Mouse (Mus musculus) lung, postnatal 0 days (tissue): Measurements from ENCODE around the gene Cplx3. TPM values are rescaled to one million over a fixed set of nuclear protein-coding genes. Genes with fewer than 3 reads are reported as not detected.

Source experiments
- ATAC-seq: fragments of 200-750 bp; cut with Nextera tagmentation; 2 replicates; pipeline ENCODE4 v1.8.0; 2017; ENCODE audit warnings: moderate library complexity
- DNase-seq: peaks from one replicate; pipeline ENCODE4 v3.0.0-alpha.2; 2016; ENCODE audit warnings: low spot score
- H3K27ac ChIP-seq: fragments of 300-500 bp; sonication (generic); 2 replicates; pipeline ENCODE4 v1.5.1; 2014; ENCODE audit warnings: antibody characterized with exemption, mild to moderate bottlenecking, low read length, mixed read lengths
- H3K27me3 ChIP-seq: fragments of 300-500 bp; sonication (generic); replicated peaks from 2 replicates; pipeline ENCODE4 v1.6.1; 2014; ENCODE audit warnings: low read length, mixed read lengths; ENCODE audit not compliant: insufficient read depth
- H3K36me3 ChIP-seq: fragments of 300-500 bp; sonication (generic); 2 replicates; pipeline ENCODE4 v1.6.1; 2014; ENCODE audit warnings: low read length, mixed read lengths; ENCODE audit not compliant: insufficient read depth
- H3K4me1 ChIP-seq: fragments of 300-500 bp; sonication (generic); 2 replicates; pipeline ENCODE4 v1.6.1; 2014; ENCODE audit warnings: antibody characterized with exemption, low read depth, low read length, mixed read lengths; ENCODE audit not compliant: insufficient read depth
- H3K4me2 ChIP-seq: fragments of 300-500 bp; sonication (generic); replicated peaks from 2 replicates; pipeline ENCODE4 v1.6.1; 2014; ENCODE audit warnings: low read depth, mild to moderate bottlenecking, low read length, moderate library complexity, mixed read lengths
- H3K4me3 ChIP-seq: fragments of 300-500 bp; sonication (generic); 2 replicates; pipeline ENCODE4 v1.5.1; 2014; ENCODE audit warnings: low read depth, low read length
- H3K9ac ChIP-seq: fragments of 300-500 bp; sonication (generic); replicated peaks from 2 replicates; pipeline ENCODE4 v1.6.1; 2014; ENCODE audit warnings: low read depth, mild to moderate bottlenecking
- H3K9me3 ChIP-seq: fragments of 300-500 bp; sonication (generic); 2 replicates; pipeline ENCODE4 v1.6.1; 2016; ENCODE audit warnings: low read length, mixed read lengths
- CTCF ChIP-seq: IDR thresholded peaks from 2 replicates; pipeline ENCODE4 v1.5.1; 2016; ENCODE audit warnings: antibody characterized with exemption, mild to moderate bottlenecking
- EP300 ChIP-seq: IDR thresholded peaks from 2 replicates; pipeline ENCODE4 v1.6.1; 2016; ENCODE audit warnings: antibody characterized with exemption, mild to moderate bottlenecking, control low read depth
- WGBS: fragments of 180-500 bp; shearing (Covaris S2); extraction: QIAGEN DNeasy Blood & Tissue Kit; methylation state at CpG from one replicate; pipeline ENCODE4 v1.1.7; 2014; 5-methylcytosine and 5-hydroxymethylcytosine counted together
- polyA plus RNA-seq: library from polyadenylated mRNA; unstranded; fragments of >200 nt; fragmentation: Nextera tagmentation; extraction: Ambion mirVana; gene quantifications from 2 replicates; pipeline ENCODE4 v1.2.1, GENCODE M21; 2015

The Cplx3 gene
- polyA plus RNA-seq, 1 experiment from 2014 or later = not detected

- no peak overlapping the region for H3K9ac ChIP-seq
Measured at GRCm38 (mm10) chr9:57566846-57567245, 39.2 kb downstream of the Cplx3 start.

GRCm38 (mm10) chr9:57565741-57566221 lies 40.3 kb downstream of the Cplx3 start:
- Histone ChIP-seq H3K9me3 (no peaks in the 10 kb centered on the region), H3K27me3 (no peaks in the 10 kb centered on the region), H3K4me3 (no peak overlapping the region), H3K36me3 (no peaks in the 10 kb centered on the region), H3K4me1 (peaks cover 27% of the 10 kb centered on the region; the same call in 1 of the 2 replicates), H3K4me2 (no peak overlapping the region), H3K9ac (no peak overlapping the region), H3K27ac (peak overlapping the region; percentile 26; the same call in 1 of the 2 replicates)
- WGBS = 42% methylated on average over 10 of the region's 10 CpGs
- TF ChIP-seq CTCF (no peak), EP300 (no peak)
- DNase-seq (peak; percentile 69), ATAC-seq (no peak)

More at GRCm38 (mm10) chr9:57566846-57567245, 39.2 kb downstream of the Cplx3 start:
- ATAC-seq (no peak), DNase-seq (no peak)
- peak; percentile 64 for TF ChIP-seq CTCF
- TF ChIP-seq EP300 = no peak
- H3K9me3 ChIP-seq = no peaks in the 10 kb centered on the region
- peaks cover 21% of the 10 kb centered on the region; the same call in 1 of the 2 replicates for H3K4me1 ChIP-seq
- no peak overlapping the region for H3K27ac ChIP-seq
- no peak overlapping the region for H3K4me2 ChIP-seq
- 48% methylated on average over 8 of the region's 8 CpGs for WGBS
- no peaks in the 10 kb centered on the region for H3K36me3 ChIP-seq
- no peaks in the 10 kb centered on the region for H3K27me3 ChIP-seq
- no peak overlapping the region for H3K4me3 ChIP-seq

- Histone ChIP-seq H3K4me2 (no peak overlapping the region), H3K9me3 (no peaks in the 10 kb centered on the region), H3K27ac (no peak overlapping the region), H3K4me1 (peaks cover 27% of the 10 kb centered on the region; the same call in 1 of the 2 replicates), H3K27me3 (no peaks in the 10 kb centered on the region), H3K9ac (no peak overlapping the region), H3K4me3 (no peak overlapping the region), H3K36me3 (no peaks in the 10 kb centered on the region)
- TF ChIP-seq EP300 (no peak), CTCF (no peak)
- ATAC-seq (no peak), DNase-seq (no peak)
- 89% methylated on average over 6 of the region's 6 CpGs for WGBS
Measured at GRCm38 (mm10) chr9:57564609-57565008, 41.5 kb downstream of the Cplx3 start.

GRCm38 (mm10) chr9:57562896-57563372 lies 43.1 kb downstream of the Cplx3 start:
- peak; percentile 80 for DNase-seq
- H3K4me1 ChIP-seq = peaks cover 27% of the 10 kb centered on the region; the same call in 1 of the 2 replicates
- ATAC-seq = peak; percentile 57

GRCm38 (mm10) chr9:57561711-57562099 lies 44.4 kb downstream of the Cplx3 start:
- WGBS = 74% methylated on average over 13 of the region's 13 CpGs
- Histone ChIP-seq H3K36me3 (no peaks in the 10 kb centered on the region), H3K27me3 (no peaks in the 10 kb centered on the region), H3K4me2 (peak overlapping the region; percentile 64), H3K27ac (peak overlapping the region; percentile 74), H3K9me3 (no peaks in the 10 kb centered on the region), H3K4me3 (peak overlapping the region; percentile 63; the same call in 1 of the 2 replicates), H3K9ac (0 out of 2 replicates have a peak overlapping the region, but pooled peaks have one; percentile 0), H3K4me1 (peaks cover 27% of the 10 kb centered on the region; the same call in 1 of the 2 replicates)
- DNase-seq = no peak
- no peak for ATAC-seq
- TF ChIP-seq CTCF (no peak), EP300 (no peak)

More at GRCm38 (mm10) chr9:57562896-57563372, 43.1 kb downstream of the Cplx3 start:
- H3K36me3 ChIP-seq = no peaks in the 10 kb centered on the region
- no peak overlapping the region for H3K4me3 ChIP-seq
- no peaks in the 10 kb centered on the region for H3K27me3 ChIP-seq
- peak overlapping the region; percentile 64; the same call in 1 of the 2 replicates for H3K4me2 ChIP-seq
- WGBS = 26% methylated on average over 4 of the region's 4 CpGs
- TF ChIP-seq CTCF (no peak), EP300 (no peak)
- no peaks in the 10 kb centered on the region for H3K9me3 ChIP-seq
- no peak overlapping the region for H3K9ac ChIP-seq
- H3K27ac ChIP-seq = peak overlapping the region; percentile 74

GRCm38 (mm10) chr9:57560861-57561710 lies 45.0 kb downstream of the Cplx3 start, which contains the start of gene Scamp2:
Gene Scamp2, plus strand, starts transcription at chr9:57560943.
- H3K4me2 ChIP-seq = peak within 1 kb of the TSS; percentile 64
- peak within 1 kb of the TSS; percentile 61 for H3K9ac ChIP-seq
- H3K27ac ChIP-seq = peak within 1 kb of the TSS; percentile 74
- H3K36me3 ChIP-seq = no peaks in the 10 kb centered on the region
- H3K9me3 ChIP-seq = no peaks in the 10 kb centered on the region
- ATAC-seq (peak; percentile 98), DNase-seq (peak; percentile 98)
- no peaks in the 10 kb centered on the region for H3K27me3 ChIP-seq
- peaks cover 27% of the 10 kb centered on the region; the same call in 1 of the 2 replicates for H3K4me1 ChIP-seq
- H3K4me3 ChIP-seq = peak within 1 kb of the TSS; percentile 63
- no peak for TF ChIP-seq EP300
- TF ChIP-seq CTCF = peak; percentile 47
- 2% methylated on average over 37 of the region's 37 CpGs for WGBS
